Mouse (Mus musculus): ENCODE data around the gene Skp2. TPM values are rescaled to one million over a fixed set of nuclear protein-coding genes. Genes with fewer than 3 reads are reported as not detected.

Gene Skp2
- total and polyA plus RNA-seq, 2 experiments from 2014 or later, result 1.5 to 5.1 TPM

DNA sequence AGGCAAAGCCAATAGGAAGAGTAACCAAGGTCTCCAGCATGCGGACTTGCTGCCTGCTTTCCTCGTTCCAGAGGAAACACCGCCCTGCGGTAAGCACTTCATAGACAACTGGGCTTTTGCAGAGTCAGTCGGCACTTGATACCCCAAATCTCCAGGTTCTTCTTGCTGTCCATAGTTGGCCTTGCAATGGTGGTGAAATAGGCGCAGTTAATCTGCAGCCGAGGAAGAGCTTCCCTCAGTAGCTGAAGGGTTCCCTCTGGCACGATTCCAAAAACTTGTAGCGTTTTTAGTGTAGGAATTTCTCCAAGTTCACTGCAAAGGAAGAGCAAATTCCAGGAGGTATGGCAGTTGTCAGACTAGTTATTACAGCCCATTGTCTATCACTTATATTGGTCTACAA is 41.7 kb downstream of the Skp2 start:
- Histone ChIP-seq H3K9me3 (replicated peaks; ENCODE audit: control insufficient read depth, low read length) (no peaks in the 10 kb centered on the region), H3K4me1 (ENCODE audit: control insufficient read depth, insufficient read depth) (no peaks in the 10 kb centered on the region), H3K9ac (replicated peaks; ENCODE audit: low read depth, low read length) (no peak overlapping the region), H3K27me3 (ENCODE audit: control insufficient read depth, insufficient read depth, low read length) (no peaks in the 10 kb centered on the region), H3K27ac (ENCODE audit: low read depth) (no peak overlapping the region), H3K4me2 (ENCODE audit: low read depth, low read length) (no peak overlapping the region), H3K36me3 (replicated peaks; ENCODE audit: control insufficient read depth, insufficient read depth, low read length) (peaks cover 69% of the 10 kb centered on the region), H3K4me3 (ENCODE audit: low read depth, low read length) (no peak overlapping the region)
- ATAC-seq (ENCODE audit: insufficient read depth, low read depth), result no peak
- DNase-seq (ENCODE audit: low spot score), result no peak
- no peak for TF ChIP-seq EP300 (IDR thresholded peaks at IDR 0.05; ENCODE audit: low read depth)
- TF ChIP-seq CTCF (IDR thresholded peaks at IDR 0.05; ENCODE audit: low read depth), result no peak
- WGBS, result 56% methylated on average over 9 of the region's 9 CpGs

DNA sequence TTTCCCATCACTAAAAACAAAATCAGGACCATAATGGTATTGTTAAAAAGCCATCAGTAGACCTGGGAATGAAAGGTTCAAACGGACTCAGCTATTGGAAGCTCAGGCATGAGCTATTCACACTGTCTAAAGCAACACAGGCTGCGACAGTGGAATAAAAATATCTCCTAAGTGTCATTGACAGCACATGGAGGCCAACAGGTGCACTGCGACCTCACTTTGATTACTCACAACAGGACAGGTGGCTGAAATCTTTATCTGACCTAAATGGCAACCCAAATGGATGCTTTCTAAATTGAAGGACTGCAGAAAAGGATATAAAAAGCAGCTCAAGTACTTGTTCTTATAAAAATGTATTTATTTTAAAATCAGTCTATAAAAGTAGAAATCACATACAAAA is 43.6 kb downstream of the Skp2 start:
- H3K36me3 ChIP-seq (replicated peaks; ENCODE audit: control insufficient read depth, insufficient read depth, low read length), result peaks cover 69% of the 10 kb centered on the region
- WGBS, result 41% methylated on average over 3 of the region's 3 CpGs
- TF ChIP-seq CTCF (IDR thresholded peaks at IDR 0.05; ENCODE audit: low read depth), result no peak
- no peak for TF ChIP-seq EP300 (IDR thresholded peaks at IDR 0.05; ENCODE audit: low read depth)
- no peaks in the 10 kb centered on the region for H3K9me3 ChIP-seq (replicated peaks; ENCODE audit: control insufficient read depth, low read length)
- ATAC-seq (ENCODE audit: insufficient read depth, low read depth) (no peak), DNase-seq (ENCODE audit: low spot score) (no peak)
- H3K4me2 ChIP-seq (ENCODE audit: low read depth, low read length), result no peak overlapping the region
- no peaks in the 10 kb centered on the region for H3K27me3 ChIP-seq (ENCODE audit: control insufficient read depth, insufficient read depth, low read length)
- H3K4me3 ChIP-seq (ENCODE audit: low read depth, low read length), result no peak overlapping the region
- no peak overlapping the region for H3K27ac ChIP-seq (ENCODE audit: low read depth)
- H3K9ac ChIP-seq (replicated peaks; ENCODE audit: low read depth, low read length), result no peak overlapping the region
- no peaks in the 10 kb centered on the region for H3K4me1 ChIP-seq (ENCODE audit: control insufficient read depth, insufficient read depth)

DNA sequence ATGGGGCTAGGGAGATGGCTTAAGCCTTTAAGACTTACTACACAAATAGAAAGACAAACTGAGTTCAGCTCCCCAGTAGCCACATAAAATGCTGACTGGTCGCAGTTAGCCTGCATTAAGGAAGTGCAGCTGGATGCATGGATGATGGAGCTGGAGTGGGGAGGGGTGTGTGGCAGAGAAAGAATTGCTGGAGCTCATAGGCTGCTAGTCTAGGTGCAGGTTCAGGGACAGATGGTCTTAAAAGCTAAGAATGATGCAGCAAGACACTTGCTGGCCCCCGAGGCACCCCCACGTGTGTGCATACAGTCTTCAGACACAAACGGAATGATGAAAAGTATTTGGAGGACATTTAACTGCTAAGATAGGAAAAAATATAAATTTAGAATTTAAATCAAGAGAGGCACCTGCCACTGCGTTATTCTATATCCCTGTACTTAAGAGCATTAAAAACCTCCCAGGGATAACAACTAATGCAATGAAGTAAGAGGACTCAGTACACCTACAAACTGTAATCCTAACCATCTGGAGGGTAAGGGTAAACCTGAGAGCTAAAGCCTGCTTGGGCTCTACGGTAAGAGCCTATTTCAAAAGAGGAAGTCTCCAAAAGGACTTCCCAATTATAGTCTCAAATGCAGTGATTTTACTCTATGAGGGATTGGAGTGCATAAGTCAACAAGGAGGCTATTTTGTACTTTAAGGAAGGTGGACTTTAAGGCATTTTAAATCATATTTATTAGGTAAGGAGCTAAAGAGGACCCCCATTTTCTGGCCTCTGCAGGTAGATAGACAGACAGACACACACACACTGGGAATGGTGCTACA is 44.5 kb downstream of the Skp2 start:
- H3K9me3 ChIP-seq (replicated peaks; ENCODE audit: control insufficient read depth, low read length), result no peaks in the 10 kb centered on the region
- H3K4me2 ChIP-seq (ENCODE audit: low read depth, low read length), result no peak overlapping the region
- DNase-seq (ENCODE audit: low spot score), result no peak
- no peak overlapping the region for H3K27ac ChIP-seq (ENCODE audit: low read depth)
- H3K4me1 ChIP-seq (ENCODE audit: control insufficient read depth, insufficient read depth), result no peaks in the 10 kb centered on the region
- WGBS, result 80% methylated on average over 6 of the region's 6 CpGs
- no peak overlapping the region for H3K9ac ChIP-seq (replicated peaks; ENCODE audit: low read depth, low read length)
- no peak for ATAC-seq (ENCODE audit: insufficient read depth, low read depth)
- H3K4me3 ChIP-seq (ENCODE audit: low read depth, low read length), result no peak overlapping the region
- no peaks in the 10 kb centered on the region for H3K27me3 ChIP-seq (ENCODE audit: control insufficient read depth, insufficient read depth, low read length)
- TF ChIP-seq EP300 (IDR thresholded peaks at IDR 0.05; ENCODE audit: low read depth) (no peak), CTCF (IDR thresholded peaks at IDR 0.05; ENCODE audit: low read depth) (no peak)
- peaks cover 66% of the 10 kb centered on the region for H3K36me3 ChIP-seq (replicated peaks; ENCODE audit: control insufficient read depth, insufficient read depth, low read length)

DNA sequence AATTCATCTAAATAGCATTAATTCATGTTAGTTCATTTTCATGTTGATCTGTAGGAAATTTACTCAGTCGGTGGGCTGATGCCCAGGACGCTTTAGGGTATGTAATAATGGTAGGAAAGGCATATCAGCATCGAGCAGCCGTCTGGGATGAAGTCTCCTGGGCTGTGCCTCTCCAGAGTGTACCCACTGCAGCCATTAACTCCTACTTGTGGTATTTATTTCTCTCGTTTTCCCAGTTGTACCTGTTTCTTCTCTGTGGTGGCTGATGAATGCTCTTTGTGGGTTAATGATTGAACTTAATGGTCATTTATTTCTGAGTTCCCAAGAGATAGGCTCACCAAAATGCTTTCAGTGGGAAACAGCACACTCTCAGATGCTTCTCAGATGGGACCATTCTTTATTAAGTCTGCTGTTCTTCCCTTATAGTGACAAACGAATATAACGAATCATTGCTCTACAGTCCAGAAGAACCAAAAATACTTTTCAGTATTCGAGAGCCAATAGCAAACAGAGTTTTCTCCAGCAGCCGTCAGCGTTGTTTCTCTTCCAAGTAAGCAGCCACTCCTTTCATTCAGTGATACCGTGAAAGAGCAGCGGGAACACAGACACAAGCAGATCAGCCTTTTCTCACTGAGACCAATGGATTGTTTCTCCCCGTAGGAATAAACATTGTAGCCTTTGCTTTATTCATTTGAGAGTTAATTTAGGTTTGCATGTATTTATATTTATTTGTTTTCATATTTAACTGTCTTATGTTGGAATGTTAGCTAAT is 48.7 kb downstream of the Skp2 start:
- Histone ChIP-seq H3K4me3 (ENCODE audit: low read depth, low read length) (no peak overlapping the region), H3K4me1 (ENCODE audit: control insufficient read depth, insufficient read depth) (no peaks in the 10 kb centered on the region), H3K27me3 (ENCODE audit: control insufficient read depth, insufficient read depth, low read length) (no peaks in the 10 kb centered on the region), H3K36me3 (replicated peaks; ENCODE audit: control insufficient read depth, insufficient read depth, low read length) (peaks cover 68% of the 10 kb centered on the region), H3K9ac (replicated peaks; ENCODE audit: low read depth, low read length) (no peak overlapping the region), H3K9me3 (replicated peaks; ENCODE audit: control insufficient read depth, low read length) (no peaks in the 10 kb centered on the region), H3K27ac (ENCODE audit: low read depth) (no peak overlapping the region), H3K4me2 (ENCODE audit: low read depth, low read length) (no peak overlapping the region)
- DNase-seq (ENCODE audit: low spot score) (no peak), ATAC-seq (ENCODE audit: insufficient read depth, low read depth) (no peak)
- TF ChIP-seq EP300 (IDR thresholded peaks at IDR 0.05; ENCODE audit: low read depth), result no peak
- TF ChIP-seq CTCF (IDR thresholded peaks at IDR 0.05; ENCODE audit: low read depth), result no peak
- WGBS, result 80% methylated on average over 13 of the region's 13 CpGs

DNA sequence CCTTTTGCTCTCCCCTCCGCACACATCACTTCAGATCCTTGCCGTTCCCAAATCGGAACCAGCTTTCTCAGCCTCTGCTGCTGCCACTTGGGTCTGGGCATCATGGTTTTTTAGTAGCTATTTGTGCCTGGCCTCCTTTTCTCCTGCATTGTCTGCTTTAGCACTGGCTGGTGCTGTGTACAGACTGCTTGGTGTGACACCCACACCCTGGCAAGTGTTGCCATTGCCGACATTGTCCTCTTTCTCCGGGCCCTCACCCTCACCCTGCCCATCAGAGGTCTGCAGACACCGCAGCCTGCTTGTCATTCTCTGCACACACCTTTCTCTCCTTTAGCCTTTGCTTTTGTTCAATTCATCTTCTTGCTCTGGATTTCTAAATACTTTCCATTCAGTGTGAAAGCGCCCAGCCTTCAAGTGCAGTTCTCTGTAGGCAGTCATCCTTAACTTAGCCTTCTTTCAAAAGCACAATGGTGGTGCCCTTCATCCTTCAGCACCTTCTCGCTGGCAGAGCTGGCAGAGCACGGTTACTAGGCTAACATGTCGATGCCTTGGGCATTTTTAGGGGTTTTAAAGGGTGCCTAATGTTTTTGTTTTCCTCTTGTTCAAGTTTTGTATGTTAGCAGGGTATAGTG is 54.7 kb downstream of the Skp2 start:
- Histone ChIP-seq H3K36me3 (replicated peaks; ENCODE audit: control insufficient read depth, insufficient read depth, low read length) (peaks cover 75% of the 10 kb centered on the region), H3K27me3 (ENCODE audit: control insufficient read depth, insufficient read depth, low read length) (no peaks in the 10 kb centered on the region), H3K27ac (ENCODE audit: low read depth) (no peak overlapping the region), H3K4me3 (ENCODE audit: low read depth, low read length) (no peak overlapping the region), H3K4me2 (ENCODE audit: low read depth, low read length) (no peak overlapping the region), H3K9ac (replicated peaks; ENCODE audit: low read depth, low read length) (no peak overlapping the region), H3K4me1 (ENCODE audit: control insufficient read depth, insufficient read depth) (no peaks in the 10 kb centered on the region; the same call in 1 of the 2 replicates), H3K9me3 (replicated peaks; ENCODE audit: control insufficient read depth, low read length) (no peaks in the 10 kb centered on the region)
- 94% methylated on average over 10 of the region's 10 CpGs for WGBS
- ATAC-seq (ENCODE audit: insufficient read depth, low read depth) (no peak), DNase-seq (ENCODE audit: low spot score) (no peak)
- TF ChIP-seq CTCF (IDR thresholded peaks at IDR 0.05; ENCODE audit: low read depth) (no peak), EP300 (IDR thresholded peaks at IDR 0.05; ENCODE audit: low read depth) (no peak)
